Mouse (Mus musculus): Measurements from ENCODE around the gene Sez6. TPM values are rescaled to one million over a fixed set of nuclear protein-coding genes. Genes with fewer than 3 reads are reported as not detected.
A peak's percentile ranks its signal among the peaks of the same experiment; 100 is the strongest.

Gene Sez6
- polyA plus RNA-seq, 2 experiments: 0.03 TPM; not detected in 1

DNA sequence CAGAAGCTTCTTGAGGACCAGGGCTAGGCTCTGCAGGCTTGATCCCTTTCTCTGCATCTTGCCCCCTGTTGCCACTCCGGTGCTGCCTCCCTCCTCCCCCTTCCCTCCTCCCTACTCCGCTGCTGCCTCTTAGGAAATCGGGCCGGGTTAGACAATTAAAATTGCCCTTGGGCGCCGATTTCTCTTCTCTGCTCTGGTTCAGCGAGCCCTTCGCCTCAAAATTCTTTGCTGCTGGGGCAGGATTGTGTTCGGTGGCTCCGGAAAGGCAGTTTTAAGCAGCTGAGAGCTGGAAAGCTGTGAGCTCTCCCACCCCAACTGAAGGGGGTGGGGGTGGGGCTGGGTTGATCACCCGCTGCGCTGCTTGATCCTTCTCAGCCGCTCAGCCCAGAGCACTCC, 54.2 kb downstream of the Sez6 start:
- H3K9me3 ChIP-seq (ENCODE audit: control insufficient read depth, low read length): no peaks in the 10 kb centered on the region
- H3K4me2 ChIP-seq (ENCODE audit: low read depth): peak overlapping the region; percentile 95
- ATAC-seq (ENCODE audit: insufficient read depth) (no peak), DNase-seq (ENCODE audit: low read depth in 3 of 3, low spot score in 3 of 3) (peak in 1 of 3 experiments; percentile 26)
- peaks cover 25% of the 10 kb centered on the region for H3K36me3 ChIP-seq (replicated peaks; ENCODE audit: control insufficient read depth, insufficient read depth, low read depth)
- TF ChIP-seq EP300 (IDR thresholded peaks at IDR 0.05; ENCODE audit: low read depth): no peak
- TF ChIP-seq CTCF (IDR thresholded peaks at IDR 0.05; ENCODE audit: low read depth): no peak
- peak overlapping the region; percentile 92 to 94 for H3K4me3 ChIP-seq (ENCODE audit: insufficient read depth in 1 of 2, low read depth in 2 of 2, low read length in 2 of 2)
- WGBS (ENCODE audit: insufficient replicate concordance): 4% methylated on average over 13 of the region's 13 CpGs
- peak overlapping the region; percentile 96 for H3K9ac ChIP-seq (replicated peaks)
- no peaks in the 10 kb centered on the region for H3K27me3 ChIP-seq (ENCODE audit: control insufficient read depth, insufficient read depth, low read length)
- peaks cover 10 to 15% of the 10 kb centered on the region in 2 experiments; a peak in 3 of 4 replicates for H3K4me1 ChIP-seq (replicated peaks; ENCODE audit: control insufficient read depth in 2 of 2, insufficient read depth in 2 of 2, low read length in 1 of 2)
- peak overlapping the region; percentile 44 for H3K27ac ChIP-seq

DNA sequence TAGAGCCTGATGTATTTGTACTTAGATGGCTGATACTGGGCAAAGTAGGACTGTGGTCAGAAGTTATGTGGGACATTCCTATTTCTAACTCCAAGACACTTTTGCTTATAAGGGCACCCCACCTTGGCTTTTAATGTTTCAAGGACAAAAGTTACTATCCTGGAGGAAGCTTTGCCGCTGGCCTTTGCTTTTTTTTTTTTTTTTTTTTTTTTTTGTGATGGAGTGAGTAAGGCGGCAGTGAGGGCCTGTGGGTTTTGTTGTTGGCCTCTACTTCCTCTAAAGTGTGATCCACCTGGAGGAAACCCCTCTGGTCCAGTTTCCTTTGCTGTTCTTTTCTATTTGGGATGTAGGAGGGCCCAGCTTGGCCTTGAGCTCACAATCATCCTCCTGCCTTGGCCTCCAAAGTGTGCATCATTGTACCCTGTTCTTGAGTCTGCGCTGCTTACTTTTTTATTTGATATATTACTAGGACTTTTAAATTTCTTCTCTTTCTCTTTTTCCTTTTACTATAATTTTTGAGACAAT, 55.0 kb downstream of the Sez6 start:
- DNase-seq (ENCODE audit: low read depth in 3 of 3, low spot score in 3 of 3) (no peak), ATAC-seq (ENCODE audit: insufficient read depth) (no peak)
- Histone ChIP-seq H3K27me3 (ENCODE audit: control insufficient read depth, insufficient read depth, low read length) (no peaks in the 10 kb centered on the region), H3K4me3 (ENCODE audit: insufficient read depth in 1 of 2, low read depth in 2 of 2, low read length in 2 of 2) (peak overlapping the region in 1 of 2 experiments; percentile 92; a peak in 2 of 4 replicates), H3K4me2 (ENCODE audit: low read depth) (peak overlapping the region; percentile 95), H3K4me1 (replicated peaks; ENCODE audit: control insufficient read depth in 2 of 2, insufficient read depth in 2 of 2, low read length in 1 of 2) (peaks cover 7 to 11% of the 10 kb centered on the region in 2 experiments; a peak in 3 of 4 replicates), H3K27ac (no peak overlapping the region), H3K9ac (replicated peaks) (no peak overlapping the region), H3K36me3 (replicated peaks; ENCODE audit: control insufficient read depth, insufficient read depth, low read depth) (peaks cover 25% of the 10 kb centered on the region), H3K9me3 (ENCODE audit: control insufficient read depth, low read length) (no peaks in the 10 kb centered on the region)
- 65% methylated on average over 3 of the region's 3 CpGs for WGBS (ENCODE audit: insufficient replicate concordance)
- TF ChIP-seq EP300 (IDR thresholded peaks at IDR 0.05; ENCODE audit: low read depth) (no peak), CTCF (IDR thresholded peaks at IDR 0.05; ENCODE audit: low read depth) (no peak)

DNA sequence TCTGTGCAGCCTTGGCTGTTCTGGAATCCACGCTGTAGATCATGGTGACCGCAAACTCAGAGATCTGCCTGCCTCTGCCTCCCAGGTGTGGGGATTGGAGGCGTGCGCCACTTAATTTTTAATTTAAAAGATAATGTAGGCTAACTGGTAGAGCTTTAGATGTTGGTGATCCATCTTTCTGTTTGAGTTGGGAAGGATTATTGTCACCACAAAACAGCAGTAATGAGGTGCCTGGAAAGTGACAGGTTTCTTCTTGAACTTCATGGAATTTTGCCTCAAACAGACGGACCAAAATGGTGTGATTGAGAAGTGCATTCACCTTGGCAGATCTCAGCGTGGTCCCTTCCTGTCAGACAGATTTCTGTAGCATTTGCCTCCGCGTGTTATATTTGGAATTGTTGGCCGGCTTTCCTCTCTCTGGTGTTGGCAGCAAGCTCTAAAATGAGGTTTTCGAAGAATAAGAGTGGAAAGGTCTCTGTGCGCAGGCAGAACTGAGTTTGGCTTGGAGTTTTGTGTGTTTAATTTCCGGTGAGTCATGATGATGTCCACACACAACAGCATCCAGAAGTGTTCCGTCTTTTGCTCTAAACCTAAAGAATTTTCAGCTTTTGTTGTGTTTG, 58.6 kb downstream of the Sez6 start:
- H3K36me3 ChIP-seq (replicated peaks; ENCODE audit: control insufficient read depth, insufficient read depth, low read depth): peaks cover 31% of the 10 kb centered on the region
- no peak overlapping the region for H3K4me2 ChIP-seq (ENCODE audit: low read depth)
- 87% methylated on average over 13 of the region's 13 CpGs for WGBS (ENCODE audit: insufficient replicate concordance)
- H3K4me1 ChIP-seq (replicated peaks; ENCODE audit: control insufficient read depth in 2 of 2, insufficient read depth in 2 of 2, low read length in 1 of 2): peaks cover 5% of the 10 kb centered on the region in 2 experiments; a peak in 3 of 4 replicates
- H3K27me3 ChIP-seq (ENCODE audit: control insufficient read depth, insufficient read depth, low read length): no peaks in the 10 kb centered on the region
- TF ChIP-seq CTCF (IDR thresholded peaks at IDR 0.05; ENCODE audit: low read depth): no peak
- no peak for TF ChIP-seq EP300 (IDR thresholded peaks at IDR 0.05; ENCODE audit: low read depth)
- H3K9ac ChIP-seq (replicated peaks): no peak overlapping the region
- no peak overlapping the region for H3K4me3 ChIP-seq (ENCODE audit: insufficient read depth in 1 of 2, low read depth in 2 of 2, low read length in 2 of 2)
- DNase-seq (ENCODE audit: low read depth in 3 of 3, low spot score in 3 of 3) (no peak), ATAC-seq (ENCODE audit: insufficient read depth) (no peak)
- H3K27ac ChIP-seq: no peak overlapping the region
- no peaks in the 10 kb centered on the region for H3K9me3 ChIP-seq (ENCODE audit: control insufficient read depth, low read length)

DNA sequence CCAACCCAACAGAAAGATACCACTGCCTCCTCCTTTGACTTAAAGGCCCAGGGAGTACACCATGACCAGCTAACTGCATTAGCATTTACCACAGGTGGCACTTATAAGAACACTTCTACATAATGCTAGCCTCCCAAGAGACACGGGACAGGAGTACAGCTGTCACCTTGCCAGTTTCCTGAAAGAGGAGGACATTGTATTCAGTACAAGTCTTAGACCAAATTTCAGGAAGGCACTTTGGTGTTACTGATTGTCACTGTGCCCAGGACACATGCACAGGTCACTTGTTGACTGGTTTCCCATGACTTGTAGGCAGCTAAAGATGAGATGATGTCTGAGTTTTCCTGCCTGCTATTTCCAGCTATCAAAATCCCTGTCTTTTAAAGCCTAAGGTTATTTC, 65.0 kb downstream of the Sez6 start:
- TF ChIP-seq EP300 (IDR thresholded peaks at IDR 0.05; ENCODE audit: low read depth) (no peak), CTCF (IDR thresholded peaks at IDR 0.05; ENCODE audit: low read depth) (no peak)
- H3K4me3 ChIP-seq (ENCODE audit: insufficient read depth in 1 of 2, low read depth in 2 of 2, low read length in 2 of 2): no peak overlapping the region
- ATAC-seq (ENCODE audit: insufficient read depth): no peak
- peaks cover 15% of the 10 kb centered on the region for H3K36me3 ChIP-seq (replicated peaks; ENCODE audit: control insufficient read depth, insufficient read depth, low read depth)
- H3K9me3 ChIP-seq (ENCODE audit: control insufficient read depth, low read length): no peaks in the 10 kb centered on the region
- 69% methylated on average over 1 of the region's 1 CpGs for WGBS (ENCODE audit: insufficient replicate concordance)
- no peak for DNase-seq (ENCODE audit: low read depth in 3 of 3, low spot score in 3 of 3)
- no peak overlapping the region for H3K4me2 ChIP-seq (ENCODE audit: low read depth)
- H3K4me1 ChIP-seq (replicated peaks; ENCODE audit: control insufficient read depth in 2 of 2, insufficient read depth in 2 of 2, low read length in 1 of 2): no peaks in the 10 kb centered on the region
- no peak overlapping the region for H3K9ac ChIP-seq (replicated peaks)
- H3K27ac ChIP-seq: no peak overlapping the region
- no peaks in the 10 kb centered on the region for H3K27me3 ChIP-seq (ENCODE audit: control insufficient read depth, insufficient read depth, low read length)

DNA sequence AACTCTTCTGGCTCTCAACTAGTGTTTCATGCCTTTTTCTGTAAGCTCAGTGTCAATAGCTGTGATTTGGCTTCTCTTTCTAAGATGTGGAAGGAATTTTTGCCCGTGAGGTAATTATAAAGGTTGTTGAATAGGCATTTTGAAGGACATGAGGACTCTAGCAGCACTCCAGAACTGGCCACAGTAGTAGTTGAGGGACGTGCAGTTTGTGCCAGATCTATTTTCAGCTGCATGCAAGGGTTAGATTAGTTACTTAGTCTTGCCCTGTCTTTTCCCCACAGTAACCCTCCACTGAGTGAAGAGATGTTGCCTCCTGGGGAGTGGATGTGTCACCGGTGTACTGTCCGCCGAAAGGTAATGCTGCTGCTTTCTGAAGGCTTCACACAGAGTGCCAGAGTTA, 75.8 kb downstream of the Sez6 start:
- Histone ChIP-seq H3K9ac (replicated peaks) (no peak overlapping the region), H3K27me3 (ENCODE audit: control insufficient read depth, insufficient read depth, low read length) (no peaks in the 10 kb centered on the region), H3K4me3 (ENCODE audit: insufficient read depth in 1 of 2, low read depth in 2 of 2, low read length in 2 of 2) (no peak overlapping the region), H3K4me1 (replicated peaks; ENCODE audit: control insufficient read depth in 2 of 2, insufficient read depth in 2 of 2, low read length in 1 of 2) (no peaks in the 10 kb centered on the region), H3K4me2 (ENCODE audit: low read depth) (no peak overlapping the region), H3K9me3 (ENCODE audit: control insufficient read depth, low read length) (no peaks in the 10 kb centered on the region), H3K27ac (no peak overlapping the region), H3K36me3 (replicated peaks; ENCODE audit: control insufficient read depth, insufficient read depth, low read depth) (peaks cover 54% of the 10 kb centered on the region)
- 82% methylated on average over 5 of the region's 5 CpGs for WGBS (ENCODE audit: insufficient replicate concordance)
- DNase-seq (ENCODE audit: low read depth in 3 of 3, low spot score in 3 of 3) (no peak), ATAC-seq (ENCODE audit: insufficient read depth) (no peak)
- no peak for TF ChIP-seq EP300 (IDR thresholded peaks at IDR 0.05; ENCODE audit: low read depth)
- no peak for TF ChIP-seq CTCF (IDR thresholded peaks at IDR 0.05; ENCODE audit: low read depth)
